Mouse (Mus musculus): ENCODE data around the gene Cenpj. TPM values are rescaled to one million over a fixed set of nuclear protein-coding genes. Genes with fewer than 3 reads are reported as not detected.

Cenpj gene
- polyA plus RNA-seq, 1 experiment, result 2.7 TPM

DNA sequence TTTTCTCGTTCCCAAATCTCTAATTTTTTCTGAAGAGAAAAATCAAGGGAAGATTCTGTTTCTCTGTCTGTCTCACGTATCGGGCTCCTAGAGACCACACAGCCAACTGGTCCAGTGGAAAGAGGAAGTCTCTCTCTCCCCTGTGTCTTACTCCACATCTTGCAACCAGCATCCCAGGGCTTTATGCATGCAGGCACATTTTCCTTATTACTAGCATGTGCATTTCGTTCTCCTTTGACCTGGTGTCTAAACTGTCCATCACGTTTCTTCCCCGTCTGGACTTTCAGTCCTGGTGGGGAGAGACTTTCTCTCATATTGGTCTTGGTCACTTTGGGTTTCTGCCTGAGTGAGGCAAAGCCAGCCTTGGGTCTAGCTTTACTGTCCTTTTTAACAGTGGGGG, 22.3 kb downstream of the Cenpj start:
- H3K4me1 ChIP-seq (ENCODE audit: control insufficient read depth, insufficient read depth, insufficient read length, low read length), result no peaks in the 10 kb centered on the region
- H3K4me3 ChIP-seq (ENCODE audit: low read depth, low read length), result no peak overlapping the region
- WGBS, result 94% methylated on average over 6 of the region's 6 CpGs
- H3K27ac ChIP-seq (ENCODE audit: insufficient read depth, low read depth, low read length), result no peak overlapping the region
- TF ChIP-seq POLR2A (IDR thresholded peaks at IDR 0.05; ENCODE audit: low read depth, low read length) (no peak), CTCF (IDR thresholded peaks at IDR 0.05; ENCODE audit: extremely low read depth, insufficient read length, insufficient replicate concordance, low read depth, low read length) (no peak)
- peaks cover 8% of the 10 kb centered on the region for H3K36me3 ChIP-seq (ENCODE audit: control insufficient read depth, insufficient read depth, low read length)
- no peaks in the 10 kb centered on the region for H3K27me3 ChIP-seq (ENCODE audit: control insufficient read depth, insufficient read depth, low read length)

DNA sequence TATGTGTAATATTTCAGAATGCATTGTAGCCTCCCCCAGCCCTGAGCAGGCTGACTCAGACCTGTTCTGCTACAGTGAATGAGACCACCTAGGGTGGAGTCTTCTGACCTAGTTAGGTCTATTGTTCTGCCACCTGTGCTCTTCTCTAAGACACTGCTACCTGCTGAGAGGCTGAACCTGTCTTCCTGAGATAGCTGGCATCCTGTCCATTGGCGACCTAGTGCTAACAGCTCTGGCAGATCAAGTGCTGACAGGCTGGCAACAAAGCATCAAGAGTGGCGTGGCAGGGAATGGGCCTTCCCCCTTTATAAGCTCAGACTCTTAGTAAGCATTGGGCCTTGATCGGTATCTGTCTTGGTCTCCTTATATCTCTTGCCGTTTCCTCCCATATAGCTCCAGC, 24.3 kb downstream of the Cenpj start:
- peaks cover 5% of the 10 kb centered on the region for H3K36me3 ChIP-seq (ENCODE audit: control insufficient read depth, insufficient read depth, low read length)
- TF ChIP-seq POLR2A (IDR thresholded peaks at IDR 0.05; ENCODE audit: low read depth, low read length) (no peak), CTCF (IDR thresholded peaks at IDR 0.05; ENCODE audit: extremely low read depth, insufficient read length, insufficient replicate concordance, low read depth, low read length) (no peak)
- no peak overlapping the region for H3K27ac ChIP-seq (ENCODE audit: insufficient read depth, low read depth, low read length)
- H3K27me3 ChIP-seq (ENCODE audit: control insufficient read depth, insufficient read depth, low read length), result no peaks in the 10 kb centered on the region
- 94% methylated on average over 4 of the region's 4 CpGs for WGBS
- no peak overlapping the region for H3K4me3 ChIP-seq (ENCODE audit: low read depth, low read length)
- no peaks in the 10 kb centered on the region for H3K4me1 ChIP-seq (ENCODE audit: control insufficient read depth, insufficient read depth, insufficient read length, low read length)

DNA sequence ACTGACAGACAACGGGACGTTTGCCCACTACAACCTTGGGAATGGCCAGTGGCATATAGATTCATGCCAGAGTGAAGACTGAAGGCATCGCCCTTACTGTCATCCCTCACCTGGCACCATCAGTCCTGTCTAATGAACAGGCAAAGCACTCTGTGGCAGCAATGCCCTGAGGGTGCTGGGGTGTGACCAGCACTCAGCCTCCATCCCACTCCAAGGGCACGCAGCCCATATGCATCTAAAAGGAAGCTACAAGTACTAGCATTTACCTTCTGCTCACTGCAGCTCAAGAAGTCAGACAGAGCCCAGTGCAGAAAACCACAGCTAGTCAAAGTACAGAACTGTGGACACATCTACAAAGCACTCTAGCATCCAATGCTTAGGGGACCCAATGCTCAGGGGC, 29.7 kb downstream of the Cenpj start:
- TF ChIP-seq POLR2A (IDR thresholded peaks at IDR 0.05; ENCODE audit: low read depth, low read length) (no peak), CTCF (IDR thresholded peaks at IDR 0.05; ENCODE audit: extremely low read depth, insufficient read length, insufficient replicate concordance, low read depth, low read length) (no peak)
- 91% methylated on average over 4 of the region's 4 CpGs for WGBS
- H3K27ac ChIP-seq (ENCODE audit: insufficient read depth, low read depth, low read length), result no peak overlapping the region

DNA sequence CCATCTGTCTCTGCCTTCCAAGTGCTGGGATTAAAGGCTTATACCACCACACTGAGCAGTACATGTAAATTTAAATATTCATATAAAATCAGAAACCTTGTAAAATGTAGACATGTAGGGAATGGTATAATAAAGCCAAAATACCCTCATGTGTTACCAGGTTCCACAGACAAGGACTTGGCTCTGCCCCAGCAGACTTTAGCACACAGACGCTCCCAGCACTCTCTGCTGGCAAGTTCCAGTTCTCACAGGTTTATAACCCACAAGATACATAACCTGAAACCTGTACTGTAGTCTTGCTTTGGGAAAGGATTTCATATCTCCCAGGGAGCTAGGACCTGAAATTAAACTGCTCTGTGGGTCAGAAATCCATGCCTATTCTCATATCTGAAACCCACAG, 30.3 kb downstream of the Cenpj start:
- WGBS, result 23% methylated on average over 1 of the region's 1 CpGs
- Histone ChIP-seq H3K36me3 (ENCODE audit: control insufficient read depth, insufficient read depth, low read length) (0 out of 2 replicates have a peak, but pooled peaks cover 1% of the 10 kb centered on the region), H3K4me1 (ENCODE audit: control insufficient read depth, insufficient read depth, insufficient read length, low read length) (peaks cover 2% of the 10 kb centered on the region; the same call in 1 of the 2 replicates), H3K27me3 (ENCODE audit: control insufficient read depth, insufficient read depth, low read length) (no peaks in the 10 kb centered on the region), H3K27ac (ENCODE audit: insufficient read depth, low read depth, low read length) (no peak overlapping the region), H3K4me3 (ENCODE audit: low read depth, low read length) (no peak overlapping the region)
- TF ChIP-seq CTCF (IDR thresholded peaks at IDR 0.05; ENCODE audit: extremely low read depth, insufficient read length, insufficient replicate concordance, low read depth, low read length) (no peak), POLR2A (IDR thresholded peaks at IDR 0.05; ENCODE audit: low read depth, low read length) (no peak)

More for the DNA sequence above, 29.7 kb downstream of the Cenpj start:
- no peak overlapping the region for H3K4me3 ChIP-seq (ENCODE audit: low read depth, low read length)
- H3K4me1 ChIP-seq (ENCODE audit: control insufficient read depth, insufficient read depth, insufficient read length, low read length), result peaks cover 2% of the 10 kb centered on the region; the same call in 1 of the 2 replicates
- H3K36me3 ChIP-seq (ENCODE audit: control insufficient read depth, insufficient read depth, low read length), result 0 out of 2 replicates have a peak, but pooled peaks cover 1% of the 10 kb centered on the region
- H3K27me3 ChIP-seq (ENCODE audit: control insufficient read depth, insufficient read depth, low read length), result no peaks in the 10 kb centered on the region

DNA sequence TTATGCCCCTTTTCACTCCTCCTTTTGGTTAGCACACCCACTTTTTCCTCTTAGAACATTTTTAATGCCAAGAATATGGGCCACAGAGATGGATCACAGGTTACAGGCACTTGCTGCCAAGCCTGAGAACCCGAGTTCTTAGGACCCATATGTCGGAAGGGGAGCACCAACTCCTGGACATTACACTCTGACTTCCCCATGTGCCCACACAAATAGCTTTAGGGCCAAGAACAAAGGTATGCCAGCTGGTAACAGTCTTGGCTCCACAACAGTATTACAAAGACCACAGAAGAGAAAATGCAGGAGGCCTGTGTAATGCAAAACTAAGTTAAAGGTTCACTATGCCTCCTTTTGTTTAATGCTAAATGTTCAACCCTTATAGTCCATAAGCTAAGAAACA, 44.4 kb downstream of the Cenpj start:
- Histone ChIP-seq H3K36me3 (ENCODE audit: control insufficient read depth, insufficient read depth, low read length) (peaks cover 29% of the 10 kb centered on the region), H3K27ac (ENCODE audit: insufficient read depth, low read depth, low read length) (no peak overlapping the region), H3K4me3 (ENCODE audit: low read depth, low read length) (no peak overlapping the region), H3K27me3 (ENCODE audit: control insufficient read depth, insufficient read depth, low read length) (no peaks in the 10 kb centered on the region), H3K4me1 (ENCODE audit: control insufficient read depth, insufficient read depth, insufficient read length, low read length) (no peaks in the 10 kb centered on the region)
- WGBS, result 86% methylated on average over 2 of the region's 2 CpGs
- TF ChIP-seq CTCF (IDR thresholded peaks at IDR 0.05; ENCODE audit: extremely low read depth, insufficient read length, insufficient replicate concordance, low read depth, low read length), result no peak
- no peak for TF ChIP-seq POLR2A (IDR thresholded peaks at IDR 0.05; ENCODE audit: low read depth, low read length)

DNA sequence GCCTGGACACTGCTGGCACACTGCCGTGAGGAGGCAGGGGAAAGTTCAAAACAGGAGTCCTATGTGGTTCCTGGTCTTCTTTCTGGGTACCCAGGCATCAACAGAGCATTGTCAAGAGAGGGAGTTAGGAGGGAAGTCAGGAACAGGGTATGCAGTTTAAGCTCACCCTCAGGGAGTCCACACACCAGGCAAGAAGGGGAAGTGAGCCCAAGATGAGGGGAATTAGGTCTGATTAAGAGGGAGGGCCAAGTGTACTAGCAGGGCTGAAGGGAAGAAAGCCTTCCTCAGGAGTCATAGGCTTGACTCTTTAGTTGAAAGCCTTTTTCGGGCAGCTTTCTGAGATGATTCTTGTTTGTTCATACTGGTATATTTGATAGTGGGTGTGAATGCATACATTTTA, 60.5 kb downstream of the Cenpj start:
- H3K27me3 ChIP-seq (ENCODE audit: control insufficient read depth, insufficient read depth, low read length), result no peaks in the 10 kb centered on the region
- TF ChIP-seq CTCF (IDR thresholded peaks at IDR 0.05; ENCODE audit: extremely low read depth, insufficient read length, insufficient replicate concordance, low read depth, low read length), result no peak
- no peak for TF ChIP-seq POLR2A (IDR thresholded peaks at IDR 0.05; ENCODE audit: low read depth, low read length)
- WGBS, result 73% methylated on average over 2 of the region's 2 CpGs
- H3K4me3 ChIP-seq (ENCODE audit: low read depth, low read length), result no peak overlapping the region
- no peaks in the 10 kb centered on the region for H3K36me3 ChIP-seq (ENCODE audit: control insufficient read depth, insufficient read depth, low read length)
- H3K27ac ChIP-seq (ENCODE audit: insufficient read depth, low read depth, low read length), result no peak overlapping the region
- no peaks in the 10 kb centered on the region for H3K4me1 ChIP-seq (ENCODE audit: control insufficient read depth, insufficient read depth, insufficient read length, low read length)

DNA sequence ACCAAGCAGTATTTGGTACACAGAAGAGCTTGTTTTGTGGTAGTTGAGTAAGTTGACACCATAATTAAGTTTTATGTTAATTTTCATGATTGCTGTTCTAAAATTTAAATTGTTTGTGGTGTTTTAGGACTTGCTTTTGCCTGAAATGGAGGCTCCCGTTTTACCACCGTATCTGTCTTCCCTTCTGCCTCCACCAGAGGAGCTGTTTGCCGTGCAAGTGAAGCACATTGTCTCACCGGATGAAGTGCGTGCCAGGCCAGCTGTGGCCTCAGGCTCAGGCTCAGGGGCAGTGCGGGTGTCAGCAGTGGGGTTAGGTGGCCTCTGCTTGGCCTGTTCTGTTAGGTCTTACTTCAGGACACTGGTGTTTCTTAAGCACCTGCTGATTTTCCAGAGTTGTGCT, 63.1 kb downstream of the Cenpj start:
- H3K27me3 ChIP-seq (ENCODE audit: control insufficient read depth, insufficient read depth, low read length), result no peaks in the 10 kb centered on the region
- no peaks in the 10 kb centered on the region for H3K4me1 ChIP-seq (ENCODE audit: control insufficient read depth, insufficient read depth, insufficient read length, low read length)
- no peaks in the 10 kb centered on the region for H3K36me3 ChIP-seq (ENCODE audit: control insufficient read depth, insufficient read depth, low read length)
- H3K27ac ChIP-seq (ENCODE audit: insufficient read depth, low read depth, low read length), result no peak overlapping the region
- WGBS, result 28% methylated on average over 6 of the region's 6 CpGs
- H3K4me3 ChIP-seq (ENCODE audit: low read depth, low read length), result no peak overlapping the region
- TF ChIP-seq CTCF (IDR thresholded peaks at IDR 0.05; ENCODE audit: extremely low read depth, insufficient read length, insufficient replicate concordance, low read depth, low read length) (peak; percentile 50; the same call in 1 of the 2 replicates), POLR2A (IDR thresholded peaks at IDR 0.05; ENCODE audit: low read depth, low read length) (no peak)

All from small intestine, adult 2 months (tissue).